Mouse (Mus musculus) heart, postnatal 0 days (tissue): Measurements from ENCODE around the gene Smyd3. TPM values are rescaled to one million over a fixed set of nuclear protein-coding genes. Genes with fewer than 3 reads are reported as not detected.

ENCODE experiments used
- ATAC-seq: fragments of 200-750 bp; cut with Nextera tagmentation; 2 replicates; pipeline ENCODE4 v1.8.0; 2017; ENCODE audit warnings: low read depth, moderate number of reproducible peaks, moderate library complexity; ENCODE audit not compliant: insufficient read depth
- DNase-seq: peaks from one replicate; pipeline ENCODE4 v3.0.0-alpha.2; 2016; ENCODE audit warnings: low spot score
- H3K27ac ChIP-seq: fragments of 300-500 bp; sonication (generic); 2 replicates; pipeline ENCODE4 v1.5.1; 2014; ENCODE audit warnings: low read depth, mild to moderate bottlenecking
- H3K27me3 ChIP-seq: fragments of 300-500 bp; sonication (generic); 2 replicates; pipeline ENCODE4 v1.6.1; 2014; ENCODE audit warnings: low read length, mixed read lengths; ENCODE audit not compliant: control insufficient read depth, insufficient read depth
- H3K36me3 ChIP-seq: fragments of 300-500 bp; sonication (generic); replicated peaks from 2 replicates; pipeline ENCODE4 v1.6.1; 2014; ENCODE audit warnings: low read length, mixed read lengths; ENCODE audit not compliant: control insufficient read depth, insufficient read depth
- H3K4me1 ChIP-seq: fragments of 300-500 bp; sonication (generic); 2 replicates; pipeline ENCODE4 v1.6.1; 2014; ENCODE audit warnings: antibody characterized with exemption; ENCODE audit not compliant: control insufficient read depth, insufficient read depth
- H3K4me2 ChIP-seq: fragments of 300-500 bp; sonication (generic); 2 replicates; pipeline ENCODE4 v1.6.1; 2014; ENCODE audit warnings: low read depth, mild to moderate bottlenecking, low read length, moderate library complexity
- H3K4me3 ChIP-seq: fragments of 300-500 bp; sonication (generic); 2 replicates; pipeline ENCODE4 v1.5.1; 2014; ENCODE audit warnings: low read depth, low read length
- H3K9ac ChIP-seq: fragments of 300-500 bp; sonication (generic); replicated peaks from 2 replicates; pipeline ENCODE4 v1.6.1; 2014; ENCODE audit warnings: low read depth, low read length, mixed read lengths
- H3K9me3 ChIP-seq: fragments of 300-500 bp; sonication (generic); replicated peaks from 2 replicates; pipeline ENCODE4 v1.6.1; 2016; ENCODE audit warnings: low read length; ENCODE audit not compliant: control insufficient read depth
- CTCF ChIP-seq: IDR thresholded peaks from 2 replicates; pipeline ENCODE4 v1.5.1; 2016; ENCODE audit warnings: antibody characterized with exemption, control low read depth, low read depth
- EP300 ChIP-seq: IDR thresholded peaks from 2 replicates; pipeline ENCODE4 v1.6.1; 2016; ENCODE audit warnings: antibody characterized with exemption, low read depth
- WGBS: fragments of 180-500 bp; shearing (Covaris S2); extraction: QIAGEN DNeasy Blood & Tissue Kit; methylation state at CpG from one replicate; pipeline ENCODE4 v1.1.7; 2014; 5-methylcytosine and 5-hydroxymethylcytosine counted together
- polyA plus RNA-seq: library from polyadenylated mRNA; unstranded; fragments of >200 nt; fragmentation: Nextera tagmentation; extraction: Ambion mirVana; gene quantifications from 2 replicates; pipeline ENCODE4 v1.2.1, GENCODE M21; 2015
- total RNA-seq: library from RNA; depleted of rRNA; stranded (reverse); fragments of >200 nt; gene quantifications from 2 replicates; pipeline ENCODE4 v1.2.3, GENCODE M21; 2014; ENCODE audit warnings: low replicate concordance

Smyd3 gene
- total and polyA plus RNA-seq, 2 experiments from 2014 or later: 7.0 to 11.6 TPM

- TF ChIP-seq EP300: no peak
- no peak for TF ChIP-seq CTCF
- WGBS: 95% methylated on average over 3 of the region's 3 CpGs
- H3K4me1 ChIP-seq: no peaks in the 10 kb centered on the region
- DNase-seq (no peak), ATAC-seq (no peak)
- no peak overlapping the region for H3K27ac ChIP-seq
- no peaks in the 10 kb centered on the region for H3K27me3 ChIP-seq
- H3K4me2 ChIP-seq: no peak overlapping the region
- no peak overlapping the region for H3K4me3 ChIP-seq
- H3K36me3 ChIP-seq: no peaks in the 10 kb centered on the region
- no peaks in the 10 kb centered on the region for H3K9me3 ChIP-seq
- H3K9ac ChIP-seq: no peak overlapping the region
These were observed 403.5 kb downstream of the Smyd3 start for GRCm38 (mm10) chr1:179114385-179114784.

GRCm38 (mm10) chr1:179108759-179109158, 409.1 kb downstream of the Smyd3 start:
- H3K27ac ChIP-seq: no peak overlapping the region
- no peak for ATAC-seq
- H3K4me3 ChIP-seq: no peak overlapping the region
- no peak for DNase-seq
- no peak overlapping the region for H3K9ac ChIP-seq
- H3K36me3 ChIP-seq: no peaks in the 10 kb centered on the region
- H3K4me1 ChIP-seq: no peaks in the 10 kb centered on the region
- TF ChIP-seq EP300 (no peak), CTCF (no peak)
- H3K27me3 ChIP-seq: no peaks in the 10 kb centered on the region
- WGBS: 41% methylated on average over 7 of the region's 7 CpGs
- H3K4me2 ChIP-seq: no peak overlapping the region
- no peaks in the 10 kb centered on the region for H3K9me3 ChIP-seq

- DNase-seq (no peak), ATAC-seq (no peak)
- Histone ChIP-seq H3K4me1 (no peaks in the 10 kb centered on the region), H3K9me3 (no peaks in the 10 kb centered on the region), H3K27me3 (no peaks in the 10 kb centered on the region), H3K4me3 (no peak overlapping the region), H3K9ac (no peak overlapping the region), H3K36me3 (no peaks in the 10 kb centered on the region), H3K27ac (no peak overlapping the region), H3K4me2 (no peak overlapping the region)
- TF ChIP-seq CTCF (no peak), EP300 (no peak)
- 73% methylated on average over 16 of the region's 16 CpGs for WGBS
These were observed 409.8 kb downstream of the Smyd3 start for GRCm38 (mm10) chr1:179107761-179108694.

- 67% methylated on average over 7 of the region's 7 CpGs for WGBS
- no peaks in the 10 kb centered on the region for H3K4me1 ChIP-seq
- DNase-seq (no peak), ATAC-seq (no peak)
- TF ChIP-seq EP300: no peak
- TF ChIP-seq CTCF: no peak
- H3K4me3 ChIP-seq: no peak overlapping the region
- H3K36me3 ChIP-seq: no peaks in the 10 kb centered on the region
- H3K27me3 ChIP-seq: no peaks in the 10 kb centered on the region
- H3K27ac ChIP-seq: no peak overlapping the region
- H3K9me3 ChIP-seq: no peaks in the 10 kb centered on the region
- no peak overlapping the region for H3K4me2 ChIP-seq
- no peak overlapping the region for H3K9ac ChIP-seq
These were observed 410.6 kb downstream of the Smyd3 start for GRCm38 (mm10) chr1:179107211-179107610.

- 89% methylated on average over 6 of the region's 6 CpGs for WGBS
- H3K9me3 ChIP-seq: no peaks in the 10 kb centered on the region
- H3K27me3 ChIP-seq: no peaks in the 10 kb centered on the region
- no peak overlapping the region for H3K4me2 ChIP-seq
- H3K4me1 ChIP-seq: no peaks in the 10 kb centered on the region
- H3K36me3 ChIP-seq: no peaks in the 10 kb centered on the region
- ATAC-seq (no peak), DNase-seq (no peak)
- H3K9ac ChIP-seq: no peak overlapping the region
- TF ChIP-seq CTCF (no peak), EP300 (no peak)
- H3K27ac ChIP-seq: no peak overlapping the region
- H3K4me3 ChIP-seq: no peak overlapping the region
These were observed 411.1 kb downstream of the Smyd3 start for GRCm38 (mm10) chr1:179106702-179107145.
